Mouse (Mus musculus) liver, postnatal 0 days (tissue): ENCODE results near the gene 4921517D22Rik. TPM values are rescaled to one million over a fixed set of nuclear protein-coding genes. Genes with fewer than 3 reads are reported as not detected.

Source experiments
- ATAC-seq: fragments of 200-750 bp; cut with Nextera tagmentation; 2 replicates; pipeline ENCODE4 v1.8.0; 2017; ENCODE audit warnings: mild to moderate bottlenecking, moderate library complexity
- DNase-seq: peaks from one replicate; pipeline ENCODE4 v3.0.0-alpha.2; 2016
- H3K27ac ChIP-seq: fragments of 300-500 bp; sonication (generic); 2 replicates; pipeline ENCODE4 v1.5.1; 2014; ENCODE audit warnings: antibody characterized with exemption, moderate library complexity, mild to moderate bottlenecking, low read depth
- H3K27me3 ChIP-seq: fragments of 300-500 bp; sonication (generic); 2 replicates; pipeline ENCODE4 v1.6.1; 2014; ENCODE audit warnings: low read length, control low read depth, mixed read lengths; ENCODE audit not compliant: insufficient read depth
- H3K36me3 ChIP-seq: fragments of 300-500 bp; sonication (generic); replicated peaks from 2 replicates; pipeline ENCODE4 v1.6.1; 2014; ENCODE audit warnings: mild to moderate bottlenecking, control low read depth, low read length, moderate library complexity, mixed read lengths; ENCODE audit not compliant: insufficient read depth
- H3K4me1 ChIP-seq: fragments of 300-500 bp; sonication (generic); 2 replicates; pipeline ENCODE4 v1.6.1; 2014; ENCODE audit warnings: antibody characterized with exemption, mild to moderate bottlenecking, control low read depth; ENCODE audit not compliant: insufficient read depth
- H3K4me2 ChIP-seq: fragments of 300-500 bp; sonication (generic); 2 replicates; pipeline ENCODE4 v1.6.1; 2014; ENCODE audit warnings: low read depth, mild to moderate bottlenecking, low read length, moderate library complexity, mixed read lengths
- H3K4me3 ChIP-seq: fragments of 300-500 bp; sonication (generic); 2 replicates; pipeline ENCODE4 v1.5.1; 2014; ENCODE audit warnings: low read depth, low read length
- H3K9ac ChIP-seq: fragments of 300-500 bp; sonication (generic); replicated peaks from 2 replicates; pipeline ENCODE4 v1.6.1; 2014; ENCODE audit warnings: mild to moderate bottlenecking, moderate library complexity
- H3K9me3 ChIP-seq: fragments of 300-500 bp; sonication (generic); 2 replicates; pipeline ENCODE4 v1.6.1; 2016; ENCODE audit warnings: mild to moderate bottlenecking, control low read depth, low read length, mixed read lengths
- CTCF ChIP-seq: sonication (generic); IDR thresholded peaks from 2 replicates; pipeline ENCODE4 v1.5.1; 2016; ENCODE audit warnings: antibody characterized with exemption, low read depth
- EP300 ChIP-seq: IDR thresholded peaks from 2 replicates; pipeline ENCODE4 v1.6.1; 2016; ENCODE audit warnings: antibody characterized with exemption, low read depth, mild to moderate bottlenecking
- WGBS: fragments of 180-500 bp; shearing (Covaris S2); extraction: QIAGEN DNeasy Blood & Tissue Kit; methylation state at CpG from one replicate; pipeline ENCODE4 v1.1.7; 2014; ENCODE audit not compliant: insufficient replicate concordance; 5-methylcytosine and 5-hydroxymethylcytosine counted together
- polyA plus RNA-seq: library from polyadenylated mRNA; unstranded; fragments of >200 nt; fragmentation: Nextera tagmentation; extraction: Ambion mirVana; gene quantifications from 2 replicates; pipeline ENCODE4 v1.2.1, GENCODE M21; 2015

The 4921517D22Rik gene
- polyA plus RNA-seq, 1 experiment from 2014 or later = not detected

DNA sequence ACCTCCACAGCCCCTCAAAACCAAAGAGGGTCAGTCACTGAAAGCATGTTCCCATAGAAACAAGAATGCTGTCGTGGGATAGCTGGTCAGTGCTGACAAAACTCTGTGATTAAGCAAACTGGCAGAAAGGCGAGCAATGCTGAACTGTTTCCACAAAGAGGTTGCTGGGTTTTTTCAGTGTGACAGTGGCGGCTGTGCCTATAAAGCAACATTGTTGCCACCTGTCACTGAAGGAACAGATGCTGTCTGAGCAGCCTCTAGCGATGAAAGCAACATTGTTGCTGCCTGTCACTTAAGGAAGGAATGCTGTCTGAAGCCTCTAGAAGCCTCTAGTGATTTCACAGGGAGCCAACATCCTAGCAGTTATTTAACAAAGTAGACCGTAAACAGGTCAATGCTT, 41.3 kb downstream of the 4921517D22Rik start:
- H3K4me2 ChIP-seq = no peak overlapping the region
- no peaks in the 10 kb centered on the region for H3K9me3 ChIP-seq
- no peak for TF ChIP-seq EP300
- TF ChIP-seq CTCF = no peak
- H3K36me3 ChIP-seq = peaks cover 21% of the 10 kb centered on the region; the same call in 1 of the 2 replicates
- peaks cover 6% of the 10 kb centered on the region for H3K4me1 ChIP-seq
- 80% methylated on average over 5 of the region's 5 CpGs for WGBS
- DNase-seq (no peak), ATAC-seq (no peak)
- H3K4me3 ChIP-seq = no peak overlapping the region
- H3K27ac ChIP-seq = no peak overlapping the region
- H3K27me3 ChIP-seq = no peaks in the 10 kb centered on the region
- H3K9ac ChIP-seq = no peak overlapping the region

DNA sequence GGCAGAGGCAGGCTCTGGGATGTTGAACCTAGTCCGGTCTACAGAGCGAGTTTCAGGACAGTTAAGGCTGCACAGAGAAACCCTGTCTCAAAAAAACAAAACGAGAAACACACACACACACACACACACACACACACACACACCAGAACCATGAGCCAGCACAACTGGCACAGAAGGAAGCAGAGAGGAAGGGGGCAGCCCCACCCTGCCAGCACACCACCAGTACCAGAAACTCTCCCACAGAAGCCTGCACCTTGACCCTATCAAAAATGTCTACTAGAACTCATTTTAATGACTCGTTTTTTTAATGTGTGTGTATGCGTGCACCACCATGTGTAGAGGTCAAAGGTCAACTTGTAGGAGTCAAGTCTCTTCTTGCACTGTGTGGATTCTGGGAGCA, 44.1 kb downstream of the 4921517D22Rik start:
- Histone ChIP-seq H3K27me3 (no peaks in the 10 kb centered on the region), H3K9ac (no peak overlapping the region), H3K36me3 (peaks cover 20% of the 10 kb centered on the region; the same call in 1 of the 2 replicates), H3K27ac (no peak overlapping the region), H3K4me1 (no peaks in the 10 kb centered on the region; the same call in 1 of the 2 replicates), H3K9me3 (no peaks in the 10 kb centered on the region), H3K4me2 (no peak overlapping the region), H3K4me3 (no peak overlapping the region)
- ATAC-seq (no peak), DNase-seq (no peak)
- WGBS = 67% methylated on average over 5 of the region's 5 CpGs
- no peak for TF ChIP-seq EP300

GRCm38 (mm10) chr13:59648598-59648997, 45.3 kb downstream of the 4921517D22Rik start:
- Histone ChIP-seq H3K4me1 (no peaks in the 10 kb centered on the region; the same call in 1 of the 2 replicates), H3K36me3 (peaks cover 20% of the 10 kb centered on the region; the same call in 1 of the 2 replicates), H3K27ac (no peak overlapping the region), H3K4me3 (no peak overlapping the region), H3K4me2 (no peak overlapping the region), H3K9ac (no peak overlapping the region), H3K27me3 (no peaks in the 10 kb centered on the region), H3K9me3 (no peaks in the 10 kb centered on the region)
- TF ChIP-seq CTCF = no peak
- no peak for TF ChIP-seq EP300
- DNase-seq (no peak), ATAC-seq (no peak)
- 74% methylated on average over 6 of the region's 6 CpGs for WGBS

- ATAC-seq (no peak), DNase-seq (no peak)
- H3K4me1 ChIP-seq = peaks cover 9% of the 10 kb centered on the region
- no peak for TF ChIP-seq EP300
- no peaks in the 10 kb centered on the region for H3K27me3 ChIP-seq
- no peak overlapping the region for H3K4me3 ChIP-seq
- no peaks in the 10 kb centered on the region for H3K9me3 ChIP-seq
- peaks cover 20% of the 10 kb centered on the region; the same call in 1 of the 2 replicates for H3K36me3 ChIP-seq
- WGBS = 75% methylated on average over 6 of the region's 6 CpGs
- no peak overlapping the region for H3K4me2 ChIP-seq
- H3K27ac ChIP-seq = 0 out of 2 replicates have a peak overlapping the region, but pooled peaks have one; percentile 34
- H3K9ac ChIP-seq = no peak overlapping the region
Observed at GRCm38 (mm10) chr13:59647484-59647883, 46.4 kb downstream of the 4921517D22Rik start.

DNA sequence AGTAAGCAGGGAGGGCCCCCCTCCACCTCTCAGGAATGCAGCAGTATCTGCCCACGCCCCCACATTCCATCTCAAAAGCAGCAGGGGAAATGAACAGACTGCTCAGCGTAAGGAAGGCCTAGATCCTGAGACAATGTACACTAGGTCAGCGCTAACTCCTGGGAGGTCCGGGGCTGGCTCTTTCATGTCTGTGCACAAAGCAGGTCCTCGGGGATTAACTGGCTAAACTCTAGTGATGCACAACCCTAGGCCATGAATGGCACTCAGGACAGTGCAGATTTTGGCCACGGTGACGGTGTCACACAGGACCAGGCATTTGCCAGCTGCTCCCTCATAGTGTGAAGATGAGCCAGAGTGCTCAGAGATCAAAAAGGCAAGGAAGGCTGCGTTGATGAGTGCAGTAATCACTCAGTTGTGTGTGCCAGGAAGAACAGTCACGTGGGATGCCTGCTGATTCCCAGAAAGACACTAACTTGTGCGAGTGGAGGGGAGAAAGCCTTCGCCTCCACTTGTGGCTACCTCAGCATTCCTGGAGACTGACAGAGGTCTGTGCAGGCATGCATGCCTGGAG, 47.1 kb downstream of the 4921517D22Rik start:
- H3K36me3 ChIP-seq = peaks cover 24% of the 10 kb centered on the region; the same call in 1 of the 2 replicates
- no peak for TF ChIP-seq CTCF
- no peak for TF ChIP-seq EP300

GRCm38 (mm10) chr13:59645491-59645890, 48.4 kb downstream of the 4921517D22Rik start:
- Histone ChIP-seq H3K4me2 (no peak overlapping the region), H3K9ac (no peak overlapping the region), H3K27me3 (no peaks in the 10 kb centered on the region), H3K4me3 (no peak overlapping the region), H3K4me1 (peaks cover 14% of the 10 kb centered on the region), H3K9me3 (no peaks in the 10 kb centered on the region), H3K27ac (no peak overlapping the region), H3K36me3 (peaks cover 23% of the 10 kb centered on the region; the same call in 1 of the 2 replicates)
- DNase-seq (no peak), ATAC-seq (no peak)
- 80% methylated on average over 3 of the region's 3 CpGs for WGBS
- TF ChIP-seq CTCF = no peak
- no peak for TF ChIP-seq EP300

More for the DNA sequence above, 47.1 kb downstream of the 4921517D22Rik start:
- no peak overlapping the region for H3K4me2 ChIP-seq
- 83% methylated on average over 11 of the region's 11 CpGs for WGBS
- H3K27me3 ChIP-seq = no peaks in the 10 kb centered on the region
- H3K27ac ChIP-seq = 0 out of 2 replicates have a peak overlapping the region, but pooled peaks have one; percentile 34
- no peak overlapping the region for H3K4me3 ChIP-seq
- H3K9me3 ChIP-seq = no peaks in the 10 kb centered on the region
- no peak overlapping the region for H3K9ac ChIP-seq
- no peak for ATAC-seq
- DNase-seq = no peak
- peaks cover 14% of the 10 kb centered on the region for H3K4me1 ChIP-seq
